Mouse (Mus musculus) C2C12 (cell line): ENCODE measurements around the gene Klhl20.
"Not testable (repeated sequence)": the region's sequence is repeated elsewhere in the genome, so short reads cannot be mapped to it uniquely, and the experiment has no call there.

Source experiments
- CEBPB ChIP-seq: IDR thresholded peaks from one replicate; pipeline ENCODE4 v1.6.1; 2011; ENCODE audit warnings: low read depth, mild to moderate bottlenecking, control low read depth, moderate library complexity
- CTCF ChIP-seq: IDR thresholded peaks from one replicate; pipeline ENCODE4 v1.5.1; 2011; ENCODE audit not compliant: control insufficient read depth, insufficient read depth, insufficient read length
- MAX ChIP-seq: IDR thresholded peaks from one replicate; pipeline ENCODE4 v1.6.1; 2011; ENCODE audit warnings: mild to moderate bottlenecking, control low read depth
- MYOD1 ChIP-seq: IDR thresholded peaks from one replicate; pipeline ENCODE4 v1.6.1; 2011; ENCODE audit warnings: low read depth; ENCODE audit not compliant: control insufficient read depth, insufficient read length
- MYOG ChIP-seq: IDR thresholded peaks from one replicate; pipeline ENCODE4 v1.6.1; 2011; ENCODE audit not compliant: control insufficient read depth, insufficient read length; ENCODE audit errors: extremely low read depth
- USF1 ChIP-seq: IDR thresholded peaks from one replicate; pipeline ENCODE4 v1.6.1; 2011; ENCODE audit warnings: low read depth, mild to moderate bottlenecking, control low read depth, moderate library complexity

DNA sequence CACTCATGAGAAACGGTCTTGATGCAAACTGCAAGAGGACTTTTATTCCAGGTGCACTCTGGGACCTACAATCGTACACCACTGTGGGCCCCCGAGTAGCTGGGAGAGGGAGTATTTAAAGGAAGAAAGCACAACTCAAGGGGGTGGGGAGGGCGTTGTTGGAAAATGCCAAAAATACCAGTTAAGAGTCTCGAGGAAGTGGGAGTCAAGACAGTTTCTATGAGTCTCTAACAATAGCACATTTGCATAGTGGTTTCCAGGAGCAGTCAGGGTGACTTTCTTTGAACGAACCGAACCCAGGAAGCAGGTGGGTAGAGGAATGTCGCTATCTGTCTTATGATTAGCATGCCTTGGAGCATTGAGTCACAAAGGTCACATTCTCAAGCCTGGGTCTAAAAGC, 14.3 kb upstream of the Klhl20 start:
- TF ChIP-seq CTCF, MYOG, MAX, USF1, MYOD1, CEBPB: not testable (repeated sequence)
